Mouse (Mus musculus) c-Kit-positive CD71-positive TER-119-positive erythroid progenitor cells, embryonic 14.5 days (primary cell): ENCODE results near the gene Slc25a17.

Experiments used
- DNase-seq: peaks from one replicate; pipeline ENCODE4 v3.0.0-alpha.2; 2013; ENCODE audit warnings: low spot score

Gene Slc25a17

DNA sequence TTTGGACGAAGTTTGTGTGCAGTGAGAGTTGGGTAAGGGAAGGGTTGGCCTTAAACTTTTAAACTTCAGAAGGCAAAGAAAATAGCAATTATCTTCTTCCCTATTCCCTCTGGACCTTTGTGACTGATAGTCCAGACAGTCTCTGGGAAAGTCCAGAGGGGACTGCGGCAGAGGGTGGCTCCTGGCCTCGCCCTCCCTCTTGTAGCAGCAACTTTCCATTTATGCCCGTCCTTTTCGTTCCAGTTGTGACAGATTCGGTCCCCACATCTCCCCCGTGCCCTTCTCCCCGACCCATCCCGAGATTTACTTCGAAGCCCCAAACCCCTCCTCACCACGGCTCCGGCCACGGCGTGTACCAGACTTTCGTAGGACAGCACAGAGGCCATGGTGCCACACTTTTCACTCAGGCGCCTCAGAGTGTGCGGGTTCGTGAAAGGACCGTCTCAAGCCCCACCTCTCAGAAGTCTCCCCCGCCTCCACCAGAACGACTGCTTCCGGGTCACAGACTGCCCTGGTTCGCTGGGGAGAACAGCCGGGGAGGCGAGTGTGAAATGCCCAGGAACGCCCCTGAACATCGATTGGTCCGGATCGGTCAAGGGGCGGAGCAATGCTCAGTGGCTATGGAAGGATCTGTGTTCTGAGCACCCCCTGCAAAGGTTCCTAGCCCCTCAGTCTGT is at the start of gene Slc25a17:
TSS of gene Slc25a17 (minus strand) at position 468 of the 677 bp plus-strand sequence.
- peak; percentile 98 for DNase-seq

DNA sequence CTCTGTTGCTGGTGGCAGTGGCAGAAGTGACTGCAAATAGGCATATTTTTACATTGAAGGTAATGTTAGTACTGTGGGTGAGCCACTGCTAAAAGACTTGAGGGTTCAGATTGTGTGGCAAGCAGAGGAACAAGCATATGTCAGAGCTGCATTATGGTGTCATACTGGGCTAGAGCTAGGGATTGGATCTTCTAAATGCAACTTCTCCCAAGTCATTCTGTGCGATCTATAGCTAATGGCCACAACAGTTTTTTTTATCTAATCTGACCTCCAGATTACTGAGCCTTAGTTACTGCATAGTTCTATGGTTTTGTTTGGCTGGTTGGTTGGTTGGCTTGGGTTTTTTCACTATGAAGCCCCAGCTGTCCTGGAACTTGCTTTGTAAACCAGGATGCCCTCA is 47.6 kb upstream of the Slc25a17 start, which contains the start of gene Dnajb7:
TSS of gene Dnajb7 (minus strand) at position 101 of the 400 bp plus-strand sequence.
- no peak for DNase-seq

DNA sequence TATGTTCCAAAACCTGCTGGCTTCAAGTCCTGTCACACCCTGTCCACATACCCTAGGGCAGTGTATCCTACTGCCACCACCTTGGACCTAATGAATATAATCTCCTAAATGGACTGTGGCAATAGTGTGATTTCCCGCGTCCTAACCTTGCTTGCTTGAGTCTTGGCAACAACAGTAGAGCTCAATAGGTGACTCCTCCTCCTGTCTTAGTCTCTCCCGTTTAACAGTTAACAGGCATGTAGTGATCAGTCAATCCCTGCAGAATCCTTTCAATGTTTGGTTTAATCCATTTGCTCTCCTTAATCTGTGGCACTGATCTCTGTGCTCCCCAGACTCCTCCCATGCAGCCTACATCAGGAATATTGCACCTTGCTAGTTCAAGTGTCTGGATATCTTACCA is 44.4 kb upstream of the Slc25a17 start:
- no peak for DNase-seq

DNA sequence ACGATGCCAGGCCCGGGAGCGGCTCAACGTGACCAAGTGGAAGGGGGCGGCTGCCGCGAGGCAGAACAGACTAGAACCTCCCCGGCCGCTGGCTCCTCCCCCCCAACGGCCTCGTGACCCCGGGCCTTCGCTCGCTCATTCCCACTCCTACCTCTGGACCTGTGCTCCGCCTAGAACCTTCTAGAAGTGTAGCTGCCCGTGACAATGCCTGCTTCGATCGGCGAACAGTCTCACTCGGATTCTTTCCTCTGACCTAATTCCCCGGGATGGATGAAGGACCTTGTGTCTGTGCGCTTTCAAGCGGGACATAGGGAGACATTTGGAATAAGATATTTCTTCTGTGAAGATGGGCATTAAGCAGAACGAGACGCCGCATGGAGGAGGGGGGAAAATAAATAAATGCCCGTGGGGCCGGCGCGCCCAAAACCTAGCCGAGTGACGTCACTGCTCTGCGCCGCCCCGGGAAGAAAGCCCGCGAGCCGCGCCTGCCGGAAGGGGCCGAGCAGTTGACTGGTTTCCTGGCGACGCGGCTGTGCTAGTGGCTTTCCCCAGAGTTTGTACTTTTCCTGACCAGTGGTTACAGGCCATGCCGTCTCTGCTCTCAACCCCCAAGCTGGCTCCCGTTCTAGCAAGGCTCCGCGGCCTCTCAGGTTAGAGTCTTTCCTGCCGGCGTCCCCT is 39.2 kb upstream of the Slc25a17 start, which contains the start of the genes St13 and Xpnpep3:
TSS of gene St13 (minus strand) at position 440 of the 678 bp plus-strand sequence.
TSS of gene Xpnpep3 (plus strand) at position 501 of the 678 bp plus-strand sequence.
- DNase-seq, result peak; percentile 96

DNA sequence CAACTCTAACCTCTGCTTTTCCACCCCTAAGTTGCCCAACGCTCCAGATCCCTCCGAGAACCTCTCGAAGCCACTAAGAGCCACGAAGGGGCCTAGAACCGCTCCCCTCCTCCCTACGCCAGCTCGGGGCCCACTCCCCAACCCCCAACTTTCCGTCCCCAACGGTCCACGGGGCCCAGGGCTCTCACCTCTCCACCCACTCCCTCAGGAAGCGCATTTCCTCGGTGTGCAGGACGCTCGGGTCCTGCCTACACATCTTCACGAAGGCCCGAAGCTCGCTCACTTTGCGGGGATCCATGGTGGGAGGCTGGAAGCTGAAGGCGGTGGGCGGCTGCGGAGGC is 38.7 kb upstream of the Slc25a17 start:
- no peak for DNase-seq

DNA sequence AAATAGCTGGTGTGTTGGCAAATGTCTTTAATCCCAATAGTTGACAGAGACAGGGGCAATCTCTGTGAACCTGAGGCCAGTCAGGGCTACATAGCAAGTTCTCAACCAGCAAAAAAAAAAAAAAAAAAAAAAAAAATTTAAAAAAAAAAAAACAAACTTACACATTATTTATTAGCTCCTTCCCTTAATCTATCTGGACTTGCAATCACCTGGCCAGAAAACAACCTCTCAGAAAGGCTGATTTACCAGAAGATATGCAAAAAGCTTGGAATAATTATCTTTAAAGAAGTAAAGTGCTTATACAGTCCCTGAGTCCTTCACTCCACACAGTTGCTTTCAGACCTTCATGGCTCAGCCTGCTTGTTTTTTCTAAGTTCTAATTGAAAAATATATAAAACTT is 37.6 kb upstream of the Slc25a17 start:
- no peak for DNase-seq

DNA sequence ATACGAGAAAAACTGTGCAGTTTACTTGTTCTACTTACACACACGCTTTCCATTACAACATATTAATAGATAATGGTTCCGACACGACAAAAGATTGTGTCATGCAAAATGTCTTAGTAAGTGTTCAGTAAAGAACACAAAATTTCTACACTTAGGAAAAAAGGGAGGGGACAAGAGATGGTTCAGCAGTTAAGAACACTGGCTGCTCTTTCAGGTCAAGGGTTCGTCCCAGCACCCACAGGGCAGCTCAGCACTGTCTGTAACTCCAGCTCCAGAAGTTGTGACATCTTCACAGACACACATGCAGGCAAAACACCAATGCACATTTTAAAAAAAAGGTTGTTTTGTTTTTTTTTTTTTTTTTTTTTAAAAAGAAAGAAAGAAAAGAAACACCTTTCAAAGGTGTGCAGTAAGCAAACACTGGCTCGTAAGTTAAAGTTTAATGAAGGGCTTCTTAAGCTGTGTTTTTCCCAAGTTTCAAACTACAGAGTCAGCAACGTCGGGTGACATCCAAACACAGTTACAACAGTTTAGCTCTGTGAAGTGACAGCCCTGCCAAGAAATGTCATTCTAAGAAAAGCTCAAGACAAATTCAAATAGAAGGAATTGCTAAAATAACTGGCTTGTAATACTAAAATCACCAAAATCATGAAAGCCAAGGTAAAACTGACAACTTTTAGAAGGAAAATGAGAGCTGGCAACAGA is 33.8 kb upstream of the Slc25a17 start:
- DNase-seq, result no peak

DNA sequence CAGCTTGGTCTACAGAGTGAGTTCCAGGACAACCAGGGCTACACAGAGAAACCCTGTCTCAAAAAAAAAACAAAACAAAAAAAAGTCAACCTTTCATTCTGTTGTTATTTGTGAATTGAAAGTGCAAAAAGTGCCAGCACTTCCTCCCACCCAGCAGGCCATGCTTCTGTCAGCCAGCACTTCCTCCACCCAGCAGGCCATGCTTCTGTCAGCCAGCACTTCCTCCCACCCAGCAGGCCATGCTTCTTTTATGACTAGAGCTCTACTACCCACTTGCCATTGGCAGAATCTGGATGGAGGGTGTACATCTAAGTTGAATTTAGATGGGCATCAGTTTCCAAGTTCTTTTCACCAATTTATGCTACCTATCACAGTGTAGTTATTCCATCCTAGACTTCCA is 32.4 kb upstream of the Slc25a17 start:
- DNase-seq, result no peak

DNA sequence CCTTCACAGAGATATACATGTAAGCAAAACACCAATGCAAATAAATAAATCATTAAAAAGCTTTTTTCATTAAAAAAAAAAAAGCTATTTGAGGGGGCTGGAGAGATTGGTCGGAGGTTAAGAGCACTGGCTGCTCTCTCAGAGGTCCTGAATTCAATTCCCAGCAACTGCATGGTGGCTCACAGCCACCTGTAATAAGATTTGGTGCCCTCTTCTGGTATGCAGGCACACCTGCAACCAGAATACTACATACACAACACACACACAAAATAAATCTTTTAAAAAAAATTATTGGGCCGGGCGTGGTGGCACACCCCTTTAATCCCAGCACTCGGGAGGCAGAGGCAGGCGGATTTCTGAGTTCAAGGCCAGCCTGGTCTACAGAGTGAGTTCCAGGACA is 25.7 kb upstream of the Slc25a17 start:
- DNase-seq, result no peak

DNA sequence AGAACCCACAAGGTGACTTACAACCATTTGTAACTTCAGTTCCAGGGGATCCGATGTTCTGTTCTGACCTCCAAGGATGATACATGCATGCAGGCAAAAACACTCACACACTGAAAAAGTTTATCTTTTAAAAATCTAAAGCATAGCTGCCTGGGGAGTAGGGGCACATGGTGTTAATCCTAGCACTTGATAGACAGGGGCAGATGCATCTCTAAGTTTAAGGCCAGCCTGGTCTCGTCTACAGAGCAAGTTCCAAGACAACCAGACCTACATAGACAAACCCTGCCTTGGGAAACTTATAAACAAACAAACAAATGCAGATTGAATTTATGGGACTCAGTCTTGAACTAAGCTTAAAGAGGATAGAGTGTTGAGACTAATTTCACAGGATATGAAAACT is 18.2 kb upstream of the Slc25a17 start:
- no peak for DNase-seq

DNA sequence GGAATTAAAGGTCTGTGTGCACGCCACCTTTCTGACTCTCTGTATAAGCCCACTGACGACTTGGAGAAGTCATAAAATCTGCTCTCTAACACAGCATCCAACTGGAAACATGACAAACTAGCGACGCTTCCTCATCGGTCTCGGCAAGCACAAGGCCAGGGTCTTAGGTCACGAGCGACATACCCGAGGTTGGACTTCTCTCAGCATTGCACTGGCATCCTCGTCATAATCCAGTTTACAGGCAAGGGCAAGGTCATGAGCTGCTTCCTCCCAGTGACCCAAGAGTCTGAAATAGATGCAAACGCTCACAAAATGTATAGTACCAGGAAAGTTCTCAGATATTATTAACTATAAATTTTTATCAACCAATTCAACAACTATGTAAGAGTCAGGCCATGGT is 14.0 kb upstream of the Slc25a17 start:
- DNase-seq, result no peak

DNA sequence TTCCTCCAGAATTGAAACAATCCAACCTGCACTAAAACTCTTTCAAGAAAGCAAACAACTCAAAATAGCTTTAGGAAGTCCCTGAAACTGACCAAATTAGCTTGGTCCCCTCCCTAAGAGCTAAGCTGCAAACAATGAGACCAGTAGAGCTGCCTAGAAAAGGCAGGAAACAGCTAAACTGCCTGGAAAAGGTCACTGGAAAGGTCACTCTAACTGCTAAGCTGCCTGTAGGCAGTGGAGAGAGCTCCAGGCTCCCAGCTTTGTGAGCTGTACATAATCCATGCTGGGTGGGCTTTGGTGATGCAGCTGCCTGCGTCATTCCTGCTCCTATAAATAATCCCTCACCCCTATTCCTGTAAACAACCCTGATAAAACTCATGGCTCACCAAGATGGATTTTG is 9.7 kb upstream of the Slc25a17 start:
- DNase-seq, result no peak

DNA sequence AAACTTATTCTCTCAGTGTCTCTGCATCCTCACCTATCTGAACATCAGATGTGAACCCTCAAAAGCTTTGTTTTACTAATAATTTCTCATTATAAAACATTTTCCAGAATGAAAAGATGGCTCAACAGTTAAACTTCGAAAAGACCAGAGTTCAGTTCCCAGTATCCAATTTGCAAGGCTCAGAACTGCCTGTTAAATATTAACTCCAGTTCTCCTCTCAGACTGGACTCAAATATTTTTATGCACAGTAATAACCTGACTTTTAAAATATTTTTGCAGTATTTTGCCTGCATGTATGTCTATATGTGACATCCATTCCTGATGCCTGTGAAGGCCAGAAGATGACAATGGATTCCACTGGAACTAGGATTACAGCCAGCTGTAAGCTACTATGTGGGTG is 8.0 kb upstream of the Slc25a17 start:
- no peak for DNase-seq

DNA sequence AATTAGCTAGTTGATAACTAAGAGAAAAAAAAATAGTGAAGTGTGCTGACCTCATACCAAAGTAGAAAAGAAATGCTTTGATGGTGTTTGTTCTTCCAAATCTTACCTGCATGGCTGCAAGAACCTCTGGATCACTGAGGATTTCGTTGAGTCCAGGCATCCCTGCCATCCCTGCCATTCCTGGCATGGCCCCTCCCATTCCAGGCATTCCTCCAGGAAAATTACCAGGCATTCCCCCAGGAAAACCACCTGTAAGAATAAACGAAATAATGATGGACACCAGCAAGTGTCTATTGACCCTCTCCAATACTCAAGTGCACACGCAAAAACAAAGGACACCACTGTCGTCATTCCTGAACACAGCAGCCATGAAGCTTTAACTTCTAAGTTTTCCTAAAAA is 5.6 kb upstream of the Slc25a17 start:
- no peak for DNase-seq

DNA sequence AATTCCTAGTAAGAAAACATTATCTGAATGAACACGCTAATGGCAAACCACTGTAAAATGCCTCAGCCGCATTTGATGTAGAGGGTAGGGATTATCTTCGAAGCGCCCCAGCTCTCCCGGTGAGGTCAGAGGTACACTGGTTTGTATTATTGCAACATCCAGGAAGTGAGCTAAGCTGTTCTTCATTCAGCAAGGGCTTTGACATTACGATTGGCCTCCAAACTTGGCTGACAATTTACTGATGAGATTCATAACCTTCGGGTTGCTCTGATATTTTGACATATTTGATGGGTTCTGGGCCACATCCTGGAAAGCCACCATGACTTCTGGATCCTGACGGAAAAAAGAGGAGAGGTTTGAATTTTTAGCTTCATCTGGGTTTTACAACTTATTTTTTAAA is 4.6 kb upstream of the Slc25a17 start:
- no peak for DNase-seq

DNA sequence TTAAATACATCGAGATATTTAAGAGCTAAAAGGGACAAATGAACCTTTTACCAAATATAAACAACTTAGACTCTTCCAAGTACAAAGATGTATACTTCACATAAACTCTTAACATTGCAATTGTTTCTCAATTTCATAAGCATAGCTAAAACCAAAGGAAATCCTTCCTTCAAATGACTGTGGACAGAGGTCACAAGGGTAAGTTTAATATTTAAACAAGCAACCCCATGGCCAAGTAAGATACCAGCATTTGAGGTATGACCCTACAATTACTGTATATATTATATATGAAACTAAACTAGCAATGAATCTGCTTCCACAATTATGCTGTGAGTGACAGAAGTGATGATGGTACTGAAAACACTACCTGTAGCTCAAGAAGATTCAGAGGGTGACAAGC is 3.7 kb upstream of the Slc25a17 start:
- DNase-seq, result no peak

DNA sequence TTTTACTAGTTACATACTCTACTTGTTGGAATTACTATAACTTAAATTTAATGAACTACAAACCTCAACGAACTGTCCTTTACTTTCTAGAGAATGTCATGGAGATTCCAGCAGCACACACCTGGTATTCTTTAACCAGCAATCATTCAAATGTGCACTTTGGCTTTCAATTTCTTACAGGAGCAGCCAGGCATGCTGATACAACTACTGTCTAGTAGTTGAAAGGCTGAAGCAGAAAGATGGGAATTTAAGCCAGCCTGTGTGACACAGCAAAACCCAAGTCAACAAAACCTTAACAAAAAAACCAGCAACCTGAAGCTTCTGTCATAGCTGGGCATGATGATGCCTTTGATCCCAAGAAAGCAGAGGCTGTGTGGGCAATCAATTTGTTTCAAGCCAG is 1.9 kb upstream of the Slc25a17 start:
- no peak for DNase-seq

DNA sequence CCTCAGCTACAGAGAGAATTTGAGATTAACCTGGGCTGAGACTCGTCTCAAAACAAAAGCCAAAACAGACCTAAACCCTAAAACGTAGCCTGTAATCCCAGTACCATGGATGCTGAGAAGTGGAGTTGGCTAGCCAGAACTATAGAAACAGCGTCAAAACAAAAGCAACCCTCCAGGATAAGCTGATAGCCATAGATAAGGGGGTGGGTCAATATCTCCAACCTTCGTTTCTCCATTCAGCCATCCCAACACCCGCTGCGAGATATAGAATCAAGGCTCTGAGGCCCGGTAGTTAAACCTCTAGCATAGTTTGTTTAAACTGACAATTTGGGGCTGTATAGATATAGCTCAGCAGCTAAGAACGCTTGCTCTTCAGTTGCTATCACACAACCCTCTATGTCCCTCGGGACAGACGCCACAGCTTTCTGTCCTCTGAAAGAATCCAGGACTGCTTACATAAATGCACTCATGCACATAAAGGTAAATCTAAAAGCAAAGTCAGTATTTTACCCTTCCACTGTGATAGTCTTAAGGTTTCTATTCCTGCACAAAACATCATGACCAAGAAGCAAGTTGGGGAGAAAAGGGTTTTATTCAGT is 904 bp upstream of the Slc25a17 start:
- peak; percentile 26 for DNase-seq

DNA sequence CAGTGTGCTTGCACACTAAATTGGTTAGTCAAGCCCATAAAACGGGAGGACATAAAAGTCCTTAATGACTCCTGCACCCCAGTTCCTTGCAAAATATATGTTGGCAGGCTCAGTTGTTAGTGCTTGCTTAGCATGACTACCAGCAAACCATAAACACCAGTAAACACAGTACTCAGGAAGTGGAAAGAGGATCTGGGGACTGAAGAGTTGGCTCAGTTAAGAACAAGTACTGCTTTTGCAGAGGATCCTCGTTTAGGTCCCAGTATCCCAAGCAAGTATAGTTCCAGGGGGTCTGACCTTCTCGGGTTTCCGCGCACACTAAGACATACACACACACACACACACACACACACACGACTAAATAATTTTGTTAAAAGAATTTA is 401 bp upstream of the Slc25a17 start:
- DNase-seq, result no peak

DNA sequence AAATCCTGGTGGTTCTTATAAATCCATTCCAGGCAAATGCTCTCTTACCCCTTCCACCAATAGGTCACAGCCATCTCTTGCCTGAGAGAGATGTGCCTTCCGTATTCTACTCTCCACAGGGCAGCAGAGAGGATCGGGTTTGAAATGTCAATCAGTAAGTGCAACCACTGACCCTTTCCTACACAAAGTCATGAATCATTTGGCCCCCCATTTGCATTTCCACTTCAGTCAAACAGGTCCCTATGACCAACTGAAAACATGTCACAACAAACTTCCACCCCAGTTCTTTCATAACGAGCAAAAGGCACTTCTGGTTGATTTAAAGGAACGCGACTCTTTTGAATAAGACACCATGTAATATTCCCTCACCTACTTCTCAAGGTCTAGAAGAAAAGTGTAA is 1.2 kb downstream of the Slc25a17 start:
- DNase-seq, result no peak

DNA sequence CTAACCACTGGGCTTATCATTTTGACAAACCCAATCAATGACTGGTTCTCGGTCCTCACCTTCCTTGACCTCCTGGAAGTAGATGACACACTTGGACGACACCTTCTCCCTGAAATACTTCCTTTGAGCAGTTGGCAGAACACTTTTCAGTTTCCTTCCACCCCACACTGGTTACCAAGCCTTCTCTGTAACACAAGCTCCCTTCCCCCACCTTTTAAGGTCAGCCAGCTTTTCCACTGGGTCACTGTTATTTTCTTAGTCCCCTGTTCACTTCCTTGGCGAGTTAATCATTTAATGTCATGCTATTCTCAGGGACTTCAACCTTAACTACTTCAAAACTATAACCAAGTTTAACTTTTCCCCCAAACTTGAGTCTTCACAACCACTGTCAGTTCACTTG is 1.7 kb downstream of the Slc25a17 start:
- DNase-seq, result no peak

DNA sequence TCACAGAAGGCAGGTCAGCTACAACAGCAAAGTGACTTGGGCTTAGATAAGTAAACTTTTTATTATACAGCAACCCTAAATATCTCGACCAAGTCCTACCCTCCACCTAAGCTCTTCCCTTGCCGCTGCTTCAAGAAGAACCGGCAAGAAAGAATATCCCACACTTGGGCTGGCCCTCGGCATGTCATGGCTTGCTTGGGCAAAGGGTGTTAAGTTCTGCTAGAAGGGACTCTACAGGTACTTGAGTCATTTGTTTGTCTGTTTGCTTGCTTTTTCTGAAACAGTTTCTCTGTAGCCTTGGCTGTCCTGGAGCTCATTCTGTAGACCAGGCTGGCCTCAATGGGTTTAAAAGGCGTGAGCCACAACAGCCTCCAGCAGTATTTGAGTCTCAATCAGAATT is 3.7 kb downstream of the Slc25a17 start:
- DNase-seq, result no peak
